Mouse (Mus musculus): ENCODE data around the gene Mettl7b.
"Not testable (repeated sequence)": the region's sequence is repeated elsewhere in the genome, so short reads cannot be mapped to it uniquely, and the experiment has no call there.

The Mettl7b gene

GRCm38 (mm10) chr10:128960590-128961584 is at the start of gene Mettl7b:
TSS of gene Mettl7b (minus strand) at chr10:128960988.
- no peak for DNase-seq (ENCODE audit: low read depth, low spot score)

- no peak for DNase-seq (ENCODE audit: low read depth, low spot score)
Observed at GRCm38 (mm10) chr10:129010288-129010841, 49.6 kb upstream of the Mettl7b start, which contains the start of gene Olfr763. TSS of gene Olfr763 (plus strand) at chr10:129010791.

- DNase-seq (ENCODE audit: low read depth, low spot score) = no peak
Observed at GRCm38 (mm10) chr10:129004032-129004920, 43.5 kb upstream of the Mettl7b start.

DNA sequence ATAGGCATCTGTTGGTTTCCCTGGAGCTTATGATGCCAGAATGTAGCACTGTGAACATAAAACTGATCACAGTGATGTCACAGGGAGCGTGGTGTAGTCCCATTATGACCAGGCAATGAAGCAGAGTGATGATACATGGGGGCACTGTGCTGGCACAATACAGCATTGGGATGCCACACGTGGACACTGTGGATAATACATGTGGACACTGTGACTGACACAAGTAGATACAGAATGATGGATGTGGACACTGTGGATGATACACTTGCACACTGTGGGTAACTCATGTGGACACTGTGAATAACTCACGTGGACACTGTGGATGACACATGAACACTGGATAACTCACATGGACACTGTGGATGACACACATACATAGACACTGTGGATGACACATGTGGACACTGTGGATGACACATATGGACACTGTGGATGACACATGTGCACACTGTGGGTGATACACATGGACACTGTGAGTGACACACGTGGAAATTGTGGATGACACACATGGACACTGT is 35.8 kb upstream of the Mettl7b start:
- no peak for DNase-seq (ENCODE audit: low read depth, low spot score)

- DNase-seq (ENCODE audit: low read depth, low spot score) = no peak
Observed at GRCm38 (mm10) chr10:128995796-128996195, 35.0 kb upstream of the Mettl7b start.

GRCm38 (mm10) chr10:128990994-128991393 is 30.2 kb upstream of the Mettl7b start:
- no peak for DNase-seq (ENCODE audit: low read depth, low spot score)

GRCm38 (mm10) chr10:128990129-128990850 is 29.5 kb upstream of the Mettl7b start:
- DNase-seq (ENCODE audit: low read depth, low spot score) = not testable (repeated sequence)

DNA sequence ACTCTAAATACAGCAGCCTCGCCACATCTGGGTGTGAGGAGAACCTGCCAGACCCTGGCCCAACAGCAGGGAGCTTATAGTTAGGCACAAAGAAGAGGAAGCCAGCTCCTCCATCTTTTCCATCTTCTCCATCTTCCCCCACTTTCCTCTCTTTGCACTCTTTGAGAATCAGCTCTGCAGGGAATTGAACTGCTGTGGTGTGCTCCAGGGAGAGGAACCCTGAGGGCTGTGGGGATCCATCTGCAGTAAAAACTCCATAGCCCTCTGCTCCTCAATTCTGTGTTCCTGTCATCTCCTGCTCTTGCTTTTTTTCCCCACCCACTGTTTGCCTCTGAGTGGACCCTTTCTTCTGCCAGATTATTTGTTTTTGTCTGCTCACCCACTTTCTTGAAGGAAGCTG is 28.3 kb upstream of the Mettl7b start, which contains the start of gene Olfr9:
Gene Olfr9, plus strand, starts transcription at position 301 of the 400 bp plus-strand sequence.
- DNase-seq (ENCODE audit: low read depth, low spot score) = not testable (repeated sequence)

- DNase-seq (ENCODE audit: low read depth, low spot score) = no peak
Observed at GRCm38 (mm10) chr10:128980644-128981365, 20.0 kb upstream of the Mettl7b start.

DNA sequence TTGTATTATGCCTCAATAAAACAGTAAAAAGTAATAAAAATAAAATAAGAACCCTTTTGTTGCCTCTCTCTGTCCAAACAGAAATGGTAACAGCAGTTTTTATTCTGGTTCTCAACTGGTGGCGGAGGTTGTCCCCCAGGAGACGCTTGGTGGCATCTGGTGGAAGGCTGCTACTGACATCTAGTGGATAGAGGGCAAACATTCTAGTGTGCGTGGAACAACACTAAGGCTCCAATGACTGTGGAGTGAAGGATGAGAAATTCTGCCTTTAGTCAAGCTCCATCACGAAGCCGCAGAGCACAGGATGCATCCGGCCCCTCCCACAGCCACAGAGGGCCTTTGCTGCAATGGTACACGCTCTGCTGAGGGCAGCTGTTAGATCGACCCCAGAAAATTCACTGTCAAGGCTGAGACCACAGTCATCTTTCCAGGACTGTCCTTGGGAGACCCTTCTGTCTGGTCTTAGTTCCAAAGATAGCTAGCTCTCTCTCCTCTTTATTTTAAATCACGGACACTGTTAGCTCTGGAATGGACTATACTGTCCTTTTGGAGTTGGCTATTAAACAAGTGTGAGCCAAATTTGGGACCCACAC is 16.8 kb upstream of the Mettl7b start:
- DNase-seq (ENCODE audit: low read depth, low spot score) = no peak

GRCm38 (mm10) chr10:128976395-128976794 is 15.6 kb upstream of the Mettl7b start:
- no peak for DNase-seq (ENCODE audit: low read depth, low spot score)

DNA sequence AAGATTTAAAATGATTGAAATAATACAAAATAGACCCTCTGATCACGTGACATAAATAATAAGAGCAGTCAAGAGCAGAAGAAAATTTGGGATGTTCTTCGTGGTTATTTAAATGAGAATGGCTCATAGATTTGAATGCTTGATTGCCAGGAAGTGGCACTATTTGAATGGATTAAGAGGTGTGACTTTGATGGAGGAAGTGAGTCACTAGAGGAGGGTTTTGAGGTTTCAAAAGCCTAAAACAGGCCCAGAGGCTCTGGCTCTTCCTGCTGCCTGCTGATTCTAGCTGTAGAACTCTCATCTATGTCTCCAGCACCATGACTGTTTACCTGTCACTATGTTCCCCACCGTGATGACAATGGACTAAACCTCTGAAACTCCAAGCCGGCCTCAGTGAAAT is 12.1 kb upstream of the Mettl7b start:
- no peak for DNase-seq (ENCODE audit: low read depth, low spot score)

GRCm38 (mm10) chr10:128970740-128971250 is 10.0 kb upstream of the Mettl7b start:
- DNase-seq (ENCODE audit: low read depth, low spot score) = no peak

GRCm38 (mm10) chr10:128968341-128968749 is 7.6 kb upstream of the Mettl7b start:
- no peak for DNase-seq (ENCODE audit: low read depth, low spot score)

DNA sequence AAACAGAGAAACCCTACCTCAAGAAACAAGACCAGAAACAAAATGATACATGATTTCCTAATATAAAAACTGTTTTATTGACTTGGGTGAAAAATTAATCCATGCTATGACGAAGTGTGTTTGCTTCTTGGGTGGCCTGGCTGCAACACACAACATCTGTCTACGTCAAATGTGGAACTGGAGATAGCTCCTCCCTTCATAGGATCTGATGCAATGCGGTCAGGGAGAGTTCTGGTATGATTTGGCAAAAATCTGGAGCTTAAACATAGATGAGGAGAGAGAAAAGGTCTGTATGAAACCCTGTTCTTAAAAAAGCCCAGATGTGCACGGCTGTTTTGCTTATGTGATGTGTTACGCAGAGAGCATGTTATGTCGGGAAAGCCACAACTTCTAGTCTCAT is 5.1 kb upstream of the Mettl7b start:
- DNase-seq (ENCODE audit: low read depth, low spot score) = no peak

- DNase-seq (ENCODE audit: low read depth, low spot score) = no peak
Observed at GRCm38 (mm10) chr10:128964961-128965360, 4.2 kb upstream of the Mettl7b start.

DNA sequence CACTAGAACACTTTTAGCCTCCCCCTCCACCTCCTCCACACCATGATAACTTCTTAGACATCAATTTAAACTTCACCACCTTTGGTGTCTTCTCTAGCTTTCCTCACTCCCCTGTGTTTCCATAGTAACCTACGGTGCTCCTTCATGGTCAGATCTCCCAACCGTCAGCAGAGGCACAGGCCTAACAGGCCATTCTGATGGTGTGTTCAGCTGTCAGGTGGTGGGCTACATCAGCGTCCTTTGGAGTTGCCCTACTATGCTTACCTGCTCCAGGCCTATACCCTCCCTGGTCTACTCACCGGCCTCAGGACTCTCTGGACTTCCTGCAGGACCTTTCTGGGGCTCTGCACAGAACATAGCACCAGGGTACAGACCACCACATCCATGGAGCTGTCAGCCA is 646 bp downstream of the Mettl7b start:
- DNase-seq (ENCODE audit: low read depth, low spot score) = no peak

GRCm38 (mm10) chr10:128958340-128958739 is 2.4 kb downstream of the Mettl7b start:
- no peak for DNase-seq (ENCODE audit: low read depth, low spot score)

GRCm38 (mm10) chr10:128950208-128950887 is 10.4 kb downstream of the Mettl7b start:
- DNase-seq (ENCODE audit: low read depth, low spot score) = no peak

Measured in WW6 (cell line).